Mouse (Mus musculus): ENCODE measurements around the gene Gm10135.
A peak's percentile ranks its signal among the peaks of the same experiment; 100 is the strongest.
"Not testable (repeated sequence)": the region's sequence is repeated elsewhere in the genome, so short reads cannot be mapped to it uniquely, and the experiment has no call there.

Gene Gm10135

DNA sequence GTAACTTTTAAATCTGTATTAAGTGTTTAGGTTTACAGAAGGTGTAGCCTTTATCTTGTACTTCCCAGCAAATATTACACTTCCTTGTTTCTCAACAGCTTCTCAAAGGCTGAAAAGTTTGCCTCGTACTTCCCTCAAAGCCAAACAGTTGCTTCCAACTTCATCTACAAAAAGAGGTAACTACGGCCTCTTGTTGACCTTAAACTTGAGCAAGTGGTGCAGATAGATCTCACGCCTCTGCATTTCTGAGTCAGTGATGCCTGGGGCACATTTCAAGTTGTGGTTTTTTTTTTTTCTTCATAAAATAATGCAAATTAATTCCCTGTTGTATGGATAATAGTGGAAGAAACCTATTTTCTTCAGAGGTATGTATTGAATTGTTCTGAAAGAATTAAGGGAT lies 8.8 kb downstream of the Gm10135 start:
- DNase-seq (ENCODE audit: extremely low read depth, low read depth) = peak; percentile 9

DNA sequence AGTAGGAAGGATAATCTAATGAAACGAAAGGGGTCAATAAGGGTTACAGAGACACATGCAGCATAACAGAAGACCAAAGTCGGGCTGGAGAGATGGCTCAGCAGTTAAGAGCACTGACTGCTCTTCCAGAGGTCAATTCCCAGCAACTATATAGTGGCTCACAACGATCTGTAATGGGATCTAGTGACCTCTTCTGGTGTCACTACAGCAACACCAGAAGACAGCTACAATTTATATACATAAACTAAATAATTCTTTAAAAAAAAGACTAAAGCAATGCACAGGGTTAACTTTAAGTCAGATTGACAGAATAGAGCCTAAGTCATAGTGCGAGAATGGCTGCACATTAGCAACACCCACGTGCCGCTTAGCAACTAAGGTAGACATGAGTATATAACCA lies 14.4 kb downstream of the Gm10135 start:
- DNase-seq (ENCODE audit: extremely low read depth, low read depth) = no peak

GRCm38 (mm10) chr5:72957281-72957680 lies 17.2 kb downstream of the Gm10135 start:
- DNase-seq (ENCODE audit: extremely low read depth, low read depth) = no peak

DNA sequence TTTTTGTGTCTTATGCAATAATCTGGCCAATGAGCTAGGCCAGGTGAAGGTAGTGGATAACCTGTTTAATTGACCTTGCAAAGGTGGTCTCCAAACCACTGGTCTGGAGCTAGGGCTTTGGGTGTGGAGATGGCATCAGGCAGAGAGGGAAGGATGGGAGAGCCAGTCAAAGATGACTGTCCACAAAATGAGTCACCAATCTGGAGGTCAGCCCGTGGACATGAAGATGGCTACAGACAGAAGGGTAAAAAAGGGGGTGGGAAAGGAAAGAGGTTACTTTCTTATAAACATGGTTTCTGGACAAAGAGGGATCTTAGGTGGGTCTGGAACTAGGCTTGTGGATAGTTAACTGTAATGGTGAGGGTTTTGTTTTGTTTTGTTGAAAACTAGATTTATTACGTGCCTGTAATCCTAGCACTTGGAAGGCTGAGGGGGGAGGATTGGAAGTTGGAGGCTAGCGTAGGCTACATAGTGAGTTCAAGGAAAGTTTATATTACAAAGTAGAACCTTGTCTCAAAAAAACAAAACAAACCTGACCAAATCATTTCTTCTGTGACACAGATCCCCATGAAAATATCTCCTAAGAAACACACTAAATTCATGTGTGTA lies 20.4 kb downstream of the Gm10135 start:
- no peak for DNase-seq (ENCODE audit: extremely low read depth, low read depth)

DNA sequence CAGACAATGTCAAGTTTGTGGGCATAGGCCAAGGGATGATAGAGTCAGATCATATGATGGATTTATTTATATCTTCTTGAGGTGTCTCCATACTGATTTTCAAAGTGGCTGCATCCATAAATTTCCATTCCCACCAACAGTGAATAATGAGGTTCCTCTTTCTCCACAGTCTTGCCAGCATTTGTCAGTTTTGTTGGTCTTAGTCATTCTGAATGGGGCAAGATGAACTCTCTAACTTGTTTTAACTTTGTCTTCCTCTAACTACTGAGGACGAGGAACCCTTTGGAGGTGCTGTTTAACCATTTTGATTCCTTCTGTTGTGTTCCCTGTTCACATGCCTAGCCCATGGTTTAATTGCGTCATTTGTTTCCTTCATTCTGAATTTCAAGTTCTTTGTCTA lies 24.2 kb downstream of the Gm10135 start:
- no peak for DNase-seq (ENCODE audit: extremely low read depth, low read depth)

GRCm38 (mm10) chr5:72948136-72948535 lies 26.4 kb downstream of the Gm10135 start:
- no peak for DNase-seq (ENCODE audit: extremely low read depth, low read depth)

- DNase-seq (ENCODE audit: extremely low read depth, low read depth) = no peak
These were observed 33.5 kb downstream of the Gm10135 start for GRCm38 (mm10) chr5:72940906-72941432.

GRCm38 (mm10) chr5:72939311-72939710 lies 35.2 kb downstream of the Gm10135 start:
- no peak for DNase-seq (ENCODE audit: extremely low read depth, low read depth)

DNA sequence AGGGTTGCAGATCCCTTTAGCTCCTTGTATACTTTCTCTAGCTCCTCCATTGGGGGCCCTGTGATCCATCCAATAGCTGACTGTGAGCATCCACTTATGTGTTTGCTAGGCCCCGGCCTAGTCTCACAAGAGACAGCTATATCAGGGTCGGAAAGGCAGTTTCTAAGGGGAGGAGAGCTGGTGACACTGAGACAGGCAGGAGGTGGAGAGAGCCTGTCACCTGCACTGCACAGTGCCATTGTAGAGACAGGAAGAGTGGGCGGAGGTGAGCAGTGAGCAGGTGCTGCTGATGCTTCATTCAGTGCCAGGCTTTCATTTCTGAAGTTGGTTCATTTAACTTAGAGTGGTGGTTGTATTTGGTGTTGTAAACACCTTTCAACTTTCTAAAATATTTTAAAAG lies 36.1 kb downstream of the Gm10135 start:
- not testable (repeated sequence) for DNase-seq (ENCODE audit: extremely low read depth, low read depth)

- DNase-seq (ENCODE audit: extremely low read depth, low read depth) = no peak
These were observed 41.4 kb downstream of the Gm10135 start for GRCm38 (mm10) chr5:72933026-72933675.

- no peak for DNase-seq (ENCODE audit: extremely low read depth, low read depth)
These were observed 47.4 kb downstream of the Gm10135 start for GRCm38 (mm10) chr5:72927074-72927473.

DNA sequence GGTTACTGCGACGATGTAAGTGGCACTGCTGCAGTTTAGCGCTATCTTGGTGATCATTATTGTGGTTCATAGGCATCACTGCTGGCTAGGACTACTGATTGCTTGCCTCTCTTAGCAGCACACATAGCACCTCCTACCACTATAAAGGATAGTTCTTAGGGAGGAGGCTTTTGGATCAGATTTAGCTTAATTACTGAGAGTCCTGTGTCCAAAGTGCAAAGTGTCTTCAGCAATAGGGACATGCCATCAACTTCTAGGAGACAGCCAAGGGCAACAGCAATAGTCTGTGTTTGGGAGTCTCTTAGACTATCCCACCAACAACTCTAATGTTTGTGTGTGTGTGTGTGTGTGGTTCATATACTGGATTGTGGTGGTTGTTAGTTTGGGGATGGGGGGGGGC lies 51.7 kb downstream of the Gm10135 start:
- DNase-seq (ENCODE audit: extremely low read depth, low read depth) = no peak

DNA sequence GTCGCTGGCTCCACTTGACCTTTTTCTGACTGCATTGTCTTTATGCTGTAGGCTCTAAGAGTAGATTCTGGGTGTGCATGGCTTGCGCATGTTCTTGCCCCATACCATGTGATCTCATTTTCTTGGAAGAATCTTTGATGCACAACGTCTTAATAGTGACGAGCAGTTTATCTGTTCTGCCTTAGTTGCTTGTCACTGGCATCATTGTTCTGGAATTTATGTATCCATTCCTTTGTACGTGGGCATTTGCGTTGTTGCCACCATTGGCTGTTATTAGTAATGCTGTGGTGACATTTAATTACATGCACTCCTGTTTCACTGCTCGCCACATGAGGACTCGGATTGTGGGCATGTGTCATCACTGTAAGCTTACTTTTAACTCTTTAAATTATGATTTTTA lies 53.3 kb downstream of the Gm10135 start:
- DNase-seq (ENCODE audit: extremely low read depth, low read depth) = no peak

DNA sequence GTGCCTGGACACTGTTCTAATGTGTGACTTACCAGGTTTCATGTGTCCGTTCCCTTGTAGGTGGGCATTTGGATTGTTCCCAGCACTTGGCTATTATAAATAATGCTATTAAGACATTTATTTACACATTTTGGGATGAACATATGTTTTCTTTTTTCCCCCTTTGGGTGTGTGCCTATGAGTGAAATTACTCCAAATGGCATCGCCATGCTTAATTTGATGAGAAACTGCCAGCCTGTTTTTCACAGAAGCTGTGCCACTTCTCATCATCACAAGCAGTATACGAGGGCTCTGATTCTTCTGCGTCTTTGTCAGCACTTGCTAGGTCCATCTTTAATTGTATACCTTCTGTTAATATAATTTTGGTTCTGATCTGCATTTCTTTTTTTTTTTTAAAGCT lies 54.1 kb downstream of the Gm10135 start:
- no peak for DNase-seq (ENCODE audit: extremely low read depth, low read depth)

DNA sequence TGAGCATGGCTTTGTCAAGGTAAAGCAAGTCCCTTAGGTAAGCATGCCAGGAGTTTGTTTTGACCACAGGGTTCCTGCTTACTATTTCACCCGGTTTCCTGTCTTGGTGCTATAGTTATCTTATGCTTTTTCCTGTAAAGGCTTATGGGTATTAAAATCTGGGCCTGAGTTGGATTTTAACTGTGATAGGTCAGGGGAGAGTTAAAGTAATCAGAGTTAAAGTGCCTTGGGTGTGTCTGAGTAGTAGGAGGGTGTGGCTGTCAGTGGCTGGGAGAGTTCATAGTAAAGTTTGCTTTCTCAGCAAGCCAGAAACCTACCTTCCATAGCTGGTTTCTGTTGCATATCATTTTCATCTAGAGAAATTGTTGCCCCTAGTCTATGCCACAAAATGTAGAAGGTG lies 57.7 kb downstream of the Gm10135 start:
- no peak for DNase-seq (ENCODE audit: extremely low read depth, low read depth)

GRCm38 (mm10) chr5:72916048-72916447 lies 58.5 kb downstream of the Gm10135 start:
- DNase-seq (ENCODE audit: extremely low read depth, low read depth) = no peak
